ENCODE assay signal across 31 mouse cellular contexts in the genomic region with DNA sequence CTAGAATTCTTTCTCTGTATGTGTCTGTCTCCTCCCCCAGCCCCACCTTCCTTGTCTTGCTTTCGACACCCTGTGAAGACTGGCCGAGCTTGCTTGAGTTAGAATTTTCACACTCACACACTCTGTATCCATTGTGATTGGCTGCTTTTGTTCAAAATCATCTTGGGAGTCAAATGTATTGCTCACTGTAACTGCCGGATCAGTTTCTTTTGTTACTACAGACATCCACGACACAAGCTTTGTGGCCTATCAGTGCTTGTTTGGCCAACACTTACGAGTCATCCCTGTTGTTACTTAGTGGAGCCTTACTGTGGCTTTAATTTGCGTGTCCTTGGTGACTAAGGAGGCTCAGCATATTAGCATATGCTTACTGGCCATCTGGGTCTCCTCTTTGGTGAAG. TPM values are rescaled to one million over a fixed set of nuclear protein-coding genes. Genes with fewer than 3 reads are reported as not detected.
DNase-seq lines count a peak whose midpoint lies in the region; ATAC-seq lines count a peak whose summit lies in the region.
"Had no signal": no experiment of that assay in that cellular context is flagged by ENCODE, and none has a peak within 500 bp of the region (broad histone marks: within the 10 kb centered on the region; RNA-seq: fewer than 3 reads in every experiment).

No protein-coding gene starts in this region.

- no peak overlapping the region for H3K9ac ChIP-seq in hindbrain, embryonic 11.5 days (ENCODE audit: low read depth, low read length)
- no peak overlapping the region for H3K9ac ChIP-seq in hindbrain, embryonic 16.5 days (ENCODE audit: low read depth, low read length)
- no peak overlapping the region for H3K9ac ChIP-seq in midbrain, embryonic 14.5 days (replicated peaks; ENCODE audit: low read length)
- no peak overlapping the region for H3K9ac ChIP-seq in midbrain, embryonic 11.5 days (ENCODE audit: low read length)
- H3K9ac ChIP-seq: embryonic facial prominence, embryonic 13.5 days; forebrain, embryonic 15.5 days; limb, embryonic 15.5 days; liver, embryonic 13.5 days; stomach, embryonic 15.5 days had no signal

- H3K27me3 ChIP-seq in hindbrain, embryonic 11.5 days (ENCODE audit: control insufficient read depth, insufficient read depth, low read length), result no peaks in the 10 kb centered on the region
- no peaks in the 10 kb centered on the region for H3K27me3 ChIP-seq in hindbrain, embryonic 16.5 days (replicated peaks; ENCODE audit: control insufficient read depth, insufficient read depth, low read length)
- no peaks in the 10 kb centered on the region for H3K27me3 ChIP-seq in midbrain, embryonic 14.5 days (ENCODE audit: control insufficient read depth, insufficient read depth, low read length)
- no peaks in the 10 kb centered on the region for H3K27me3 ChIP-seq in midbrain, embryonic 11.5 days (ENCODE audit: control insufficient read depth, insufficient read depth, low read length)
- H3K27me3 ChIP-seq: embryonic facial prominence, embryonic 13.5 days; forebrain, embryonic 15.5 days; limb, embryonic 15.5 days; liver, embryonic 13.5 days; stomach, embryonic 15.5 days had no signal

- no peaks in the 10 kb centered on the region for H3K9me3 ChIP-seq in hindbrain, embryonic 11.5 days (ENCODE audit: control insufficient read depth, low read length)
- no peaks in the 10 kb centered on the region for H3K9me3 ChIP-seq in hindbrain, embryonic 16.5 days (ENCODE audit: control insufficient read depth, low read length)
- H3K9me3 ChIP-seq in midbrain, embryonic 14.5 days (ENCODE audit: control insufficient read depth, low read length), result no peaks in the 10 kb centered on the region
- H3K9me3 ChIP-seq in midbrain, embryonic 11.5 days (ENCODE audit: control insufficient read depth, low read length), result no peaks in the 10 kb centered on the region
- H3K9me3 ChIP-seq: embryonic facial prominence, embryonic 13.5 days; forebrain, embryonic 10.5 days; forebrain, embryonic 15.5 days; hindbrain, embryonic 10.5 days; limb, embryonic 10.5 days; limb, embryonic 15.5 days; liver, embryonic 13.5 days; midbrain, embryonic 10.5 days; stomach, embryonic 15.5 days had no signal

- DNase-seq in hindbrain, embryonic 11.5 days (ENCODE audit: low spot score), result no peak
- peak; percentile 29 for DNase-seq in midbrain, embryonic 14.5 days
- DNase-seq in midbrain, embryonic 11.5 days (ENCODE audit: low spot score, missing footprints), result no peak
- DNase-seq in Muller cell, postnatal 12 days (ENCODE audit: inconsistent ontology term), result peak; percentile 56
- no peak for DNase-seq in lung, postnatal 25 days (ENCODE audit: low spot score)
- DNase-seq in heart, adult 9 months (ENCODE audit: low spot score in 2 of 2), result no peak
- DNase-seq: adrenal gland, postnatal 10 days; cerebellum, adult 11 months; cerebellum, adult 9-11 months; gastrocnemius, adult 2 months; gastrocnemius, postnatal 36 days; heart, adult 18-20 months; heart, postnatal 14 days; kidney, adult 9 months; kidney, postnatal 10 days; liver, embryonic 13.5 days; lung, adult 18-20 months; right cerebral cortex, postnatal 25 days had no signal

- H3K4me3 ChIP-seq in hindbrain, embryonic 11.5 days (ENCODE audit: low read depth, low read length), result no peak overlapping the region
- H3K4me3 ChIP-seq in hindbrain, embryonic 16.5 days (ENCODE audit: low read length), result no peak overlapping the region
- no peak overlapping the region for H3K4me3 ChIP-seq in midbrain, embryonic 14.5 days (replicated peaks; ENCODE audit: low read depth, low read length)
- no peak overlapping the region for H3K4me3 ChIP-seq in midbrain, embryonic 11.5 days (ENCODE audit: low read depth, low read length)
- H3K4me3 ChIP-seq: embryonic facial prominence, embryonic 13.5 days; forebrain, embryonic 10.5 days; forebrain, embryonic 15.5 days; gastrocnemius, adult 2 months; hindbrain, embryonic 10.5 days; limb, embryonic 10.5 days; limb, embryonic 15.5 days; liver, embryonic 13.5 days; midbrain, embryonic 10.5 days; stomach, embryonic 15.5 days had no signal

- no peaks in the 10 kb centered on the region for H3K36me3 ChIP-seq in hindbrain, embryonic 11.5 days (ENCODE audit: control insufficient read depth, insufficient read depth, low read length)
- H3K36me3 ChIP-seq in hindbrain, embryonic 16.5 days (ENCODE audit: control insufficient read depth, insufficient read depth, low read length), result no peaks in the 10 kb centered on the region
- no peaks in the 10 kb centered on the region for H3K36me3 ChIP-seq in midbrain, embryonic 14.5 days (ENCODE audit: control insufficient read depth, insufficient read depth, low read length)
- no peaks in the 10 kb centered on the region for H3K36me3 ChIP-seq in midbrain, embryonic 11.5 days (ENCODE audit: control insufficient read depth, insufficient read depth, low read length)
- H3K36me3 ChIP-seq: forebrain, embryonic 10.5 days; forebrain, embryonic 15.5 days; hindbrain, embryonic 10.5 days; limb, embryonic 15.5 days; liver, embryonic 13.5 days; midbrain, embryonic 10.5 days; stomach, embryonic 15.5 days had no signal

- H3K4me1 ChIP-seq in hindbrain, embryonic 11.5 days (replicated peaks; ENCODE audit: control insufficient read depth, insufficient read depth, low read length), result no peaks in the 10 kb centered on the region
- no peaks in the 10 kb centered on the region; the same call in 1 of the 2 replicates for H3K4me1 ChIP-seq in hindbrain, embryonic 16.5 days (ENCODE audit: control insufficient read depth, insufficient read depth, low read depth, low read length)
- no peaks in the 10 kb centered on the region; the same call in 1 of the 2 replicates for H3K4me1 ChIP-seq in midbrain, embryonic 14.5 days (ENCODE audit: control insufficient read depth, insufficient read depth, low read length)
- H3K4me1 ChIP-seq in midbrain, embryonic 11.5 days (ENCODE audit: control insufficient read depth, insufficient read depth, low read length), result 0 out of 2 replicates have a peak, but pooled peaks cover 3% of the 10 kb centered on the region
- H3K4me1 ChIP-seq: embryonic facial prominence, embryonic 13.5 days; forebrain, embryonic 10.5 days; forebrain, embryonic 15.5 days; limb, embryonic 10.5 days; limb, embryonic 15.5 days; liver, embryonic 13.5 days; stomach, embryonic 15.5 days had no signal

- no peak overlapping the region for H3K4me2 ChIP-seq in hindbrain, embryonic 11.5 days (replicated peaks; ENCODE audit: low read depth, low read length)
- H3K4me2 ChIP-seq in hindbrain, embryonic 16.5 days (ENCODE audit: low read length), result no peak overlapping the region
- H3K4me2 ChIP-seq in midbrain, embryonic 14.5 days (ENCODE audit: low read length), result no peak overlapping the region
- no peak overlapping the region for H3K4me2 ChIP-seq in midbrain, embryonic 11.5 days
- H3K4me2 ChIP-seq: embryonic facial prominence, embryonic 13.5 days; forebrain, embryonic 15.5 days; limb, embryonic 15.5 days; liver, embryonic 13.5 days; stomach, embryonic 15.5 days had no signal

- peak; percentile 79 for ATAC-seq in hindbrain, embryonic 11.5 days (ENCODE audit: low FRiP score)
- ATAC-seq in hindbrain, embryonic 16.5 days, result no peak
- peak; percentile 58; the same call in 1 of the 2 replicates for ATAC-seq in midbrain, embryonic 14.5 days (ENCODE audit: low FRiP score, low TSS enrichment)
- ATAC-seq in midbrain, embryonic 11.5 days (ENCODE audit: low FRiP score), result no peak
- ATAC-seq: CD4-positive, CD25-positive, alpha-beta regulatory T cell, adult 4 months; forebrain, embryonic 15.5 days; intestine, postnatal 0 days; lung, postnatal 0 days had no signal

- WGBS in hindbrain, embryonic 11.5 days, result 42% methylated on average over 6 of the region's 6 CpGs
- WGBS in hindbrain, embryonic 16.5 days, result 28% methylated on average over 6 of the region's 6 CpGs
- 10% methylated on average over 6 of the region's 6 CpGs for WGBS in midbrain, embryonic 14.5 days
- WGBS in midbrain, embryonic 11.5 days, result 38% methylated on average over 6 of the region's 6 CpGs

- H3K27ac ChIP-seq in hindbrain, embryonic 11.5 days (ENCODE audit: low read depth, low read length), result no peak overlapping the region
- H3K27ac ChIP-seq in hindbrain, embryonic 16.5 days (ENCODE audit: low read depth, low read length), result no peak overlapping the region
- no peak overlapping the region for H3K27ac ChIP-seq in midbrain, embryonic 14.5 days (replicated peaks; ENCODE audit: low read depth, low read length)
- H3K27ac ChIP-seq in midbrain, embryonic 11.5 days (ENCODE audit: low read depth, low read length), result no peak overlapping the region
- H3K27ac ChIP-seq: embryonic facial prominence, embryonic 13.5 days; forebrain, embryonic 10.5 days; forebrain, embryonic 15.5 days; gastrocnemius, adult 2 months; hindbrain, embryonic 10.5 days; limb, embryonic 10.5 days; limb, embryonic 15.5 days; liver, embryonic 13.5 days; macrophage; midbrain, embryonic 10.5 days; stomach, embryonic 15.5 days had no signal

RNA-seq across cellular contexts. Expression of a gene that starts 56.3 kb away (rescaled TPM):
- polyA plus RNA-seq in hindbrain, embryonic 11.5 days (2014; fragmentation: Nextera tagmentation; extraction: Ambion mirVana), result 26.3 and 27.2 TPM in 2 replicates
- polyA plus RNA-seq in hindbrain, embryonic 16.5 days (2015; fragmentation: Nextera tagmentation; extraction: Ambion mirVana), result 21.1 and 21.2 TPM in 2 replicates
- 27.7 and 39.7 TPM in 2 replicates for polyA plus RNA-seq in midbrain, embryonic 14.5 days (2014; fragmentation: Nextera tagmentation; extraction: Ambion mirVana)
- polyA plus RNA-seq in midbrain, embryonic 11.5 days (2014; fragmentation: Nextera tagmentation; extraction: Ambion mirVana), result 22.1 and 23.6 TPM in 2 replicates

RNA-seq across cellular contexts. Expression of a gene that starts 58.5 kb away (rescaled TPM):
- 32.4 and 33.3 TPM in 2 replicates for polyA plus RNA-seq in hindbrain, embryonic 11.5 days (2014; fragmentation: Nextera tagmentation; extraction: Ambion mirVana)
- polyA plus RNA-seq in hindbrain, embryonic 16.5 days (2015; fragmentation: Nextera tagmentation; extraction: Ambion mirVana), result 7.6 and 9.9 TPM in 2 replicates
- 5.7 and 12.8 TPM in 2 replicates for polyA plus RNA-seq in midbrain, embryonic 14.5 days (2014; fragmentation: Nextera tagmentation; extraction: Ambion mirVana)
- 36.9 and 37.9 TPM in 2 replicates for polyA plus RNA-seq in midbrain, embryonic 11.5 days (2014; fragmentation: Nextera tagmentation; extraction: Ambion mirVana)

Comparison
In these comparisons a context has a peak if more than half of its experiments do, and no peak if none do; other contexts are left out.
1. ATAC-seq: peak in hindbrain, embryonic 11.5 days (single experiment) and midbrain, embryonic 14.5 days (single experiment); none in hindbrain, embryonic 16.5 days (single experiment) and midbrain, embryonic 11.5 days (single experiment).
2. DNase-seq: peak in midbrain, embryonic 14.5 days (single experiment) and Muller cell, postnatal 12 days (single experiment); none in hindbrain, embryonic 11.5 days (single experiment), midbrain, embryonic 11.5 days (single experiment), lung, postnatal 25 days (single experiment) and heart, adult 9 months (0 of 2).